Mouse (Mus musculus): ENCODE data around the gene Smoc1. TPM values are rescaled to one million over a fixed set of nuclear protein-coding genes. Genes with fewer than 3 reads are reported as not detected.
A peak's percentile ranks its signal among the peaks of the same experiment; 100 is the strongest.

Smoc1 gene
- total and polyA plus RNA-seq, 3 experiments = 4.8 to 8.0 (median 6.2) TPM

DNA sequence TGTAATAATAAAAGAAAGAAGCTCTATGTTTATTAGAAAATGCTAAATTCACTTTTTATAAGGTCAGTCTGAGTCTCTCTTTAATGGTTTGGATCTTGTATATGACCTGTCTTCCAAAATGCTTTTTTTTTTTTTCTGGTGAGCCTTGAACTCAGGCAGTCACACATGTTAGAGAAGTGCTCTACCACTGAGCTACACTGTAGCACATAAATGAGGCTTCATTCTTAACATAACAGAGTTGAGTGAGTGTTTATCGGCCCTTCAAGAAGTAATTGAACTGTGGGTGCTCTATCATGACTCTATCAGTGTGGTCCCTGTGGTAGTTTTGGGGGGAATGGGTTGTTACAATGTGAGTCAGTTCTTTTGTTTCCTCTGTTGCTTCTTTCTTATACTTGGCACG is 167.4 kb downstream of the Smoc1 start:
- Histone ChIP-seq H3K36me3 (ENCODE audit: control insufficient read depth, insufficient read depth, low read length) (no peaks in the 10 kb centered on the region), H3K4me1 (ENCODE audit: control insufficient read depth, insufficient read depth, low read length) (no peaks in the 10 kb centered on the region), H3K4me3 (no peak overlapping the region), H3K27ac (no peak overlapping the region), H3K27me3 (ENCODE audit: control insufficient read depth, insufficient read depth, low read length) (no peaks in the 10 kb centered on the region), H3K79me2 (replicated peaks; ENCODE audit: control insufficient read depth, insufficient read depth, low read length) (no peaks in the 10 kb centered on the region), H3K9ac (ENCODE audit: low read depth, low read length) (no peak overlapping the region)
- WGBS = 66% methylated on average over 2 of the region's 2 CpGs
- intact Hi-C loops (cut with DNase I) = no loop called here
- DNase-seq = no peak
- TF ChIP-seq CTCF (IDR thresholded peaks at IDR 0.05) (no peak), POLR2A (IDR thresholded peaks at IDR 0.05; ENCODE audit: insufficient read depth, low read depth, low read length) (no peak), EP300 (IDR thresholded peaks at IDR 0.05; ENCODE audit: insufficient read depth, low read depth, low read length) (no peak)

DNA sequence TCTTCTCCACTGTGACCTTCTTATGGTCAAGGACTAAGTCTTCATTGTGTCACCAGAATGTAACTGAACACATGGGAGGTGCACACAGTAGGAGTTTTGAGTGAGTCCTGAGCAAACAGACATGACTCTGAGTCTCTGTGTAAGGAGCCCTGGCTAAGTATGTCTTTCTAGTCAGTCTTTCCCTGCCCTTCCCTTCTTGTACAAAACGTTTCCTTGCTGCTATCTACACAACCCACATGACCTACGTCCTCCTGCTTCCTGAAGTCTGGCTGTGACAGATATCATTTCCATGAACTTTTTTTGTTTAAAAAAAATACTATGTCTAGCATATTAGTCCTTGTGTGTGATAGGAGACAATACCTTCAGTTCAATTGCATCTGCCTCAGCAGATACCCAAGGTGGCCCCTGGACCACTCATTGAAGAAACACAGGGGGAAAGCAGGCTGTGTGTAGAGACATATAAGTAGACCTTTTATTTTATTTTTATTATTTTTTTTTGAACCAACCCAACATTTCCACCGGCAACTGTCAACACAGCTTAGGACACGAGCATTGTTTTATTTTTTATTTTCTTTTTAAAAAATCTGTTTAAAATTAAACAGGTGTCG is 171.0 kb downstream of the Smoc1 start:
- DNase-seq = no peak
- WGBS = 39% methylated on average over 5 of the region's 5 CpGs

DNA sequence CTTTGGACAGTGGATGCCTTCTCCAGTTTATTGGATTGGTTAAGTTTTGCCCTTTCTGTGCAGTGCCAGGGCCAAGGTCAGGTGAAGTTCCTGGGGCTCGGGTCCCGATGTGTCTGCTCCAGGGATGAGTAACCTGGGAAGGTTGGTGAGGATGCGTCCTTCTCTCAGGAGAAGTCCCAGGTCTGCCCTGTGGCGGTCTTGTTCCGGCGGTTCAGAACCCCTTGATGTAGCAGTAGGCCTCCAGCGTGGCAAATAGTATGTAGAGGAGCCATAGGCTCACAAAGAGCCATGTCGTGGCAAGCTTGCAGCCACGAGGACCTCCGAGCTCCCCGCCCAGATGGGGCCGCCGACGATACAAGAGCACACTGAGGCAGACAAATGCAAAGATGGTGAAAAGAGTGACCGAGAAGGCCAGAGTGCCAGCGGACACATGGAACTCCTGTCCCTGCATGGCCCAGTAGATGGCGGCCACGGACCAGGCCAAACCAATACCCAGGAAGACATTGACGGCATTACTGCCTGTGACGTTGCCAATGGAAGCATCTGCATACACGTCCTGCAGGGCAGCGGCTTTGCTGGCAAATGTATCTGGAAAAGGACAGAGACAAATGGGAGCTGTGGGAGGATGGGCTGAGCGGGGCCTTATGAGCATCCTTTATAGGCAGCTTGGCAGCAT is 172.8 kb downstream of the Smoc1 start:
- Histone ChIP-seq H3K36me3 (ENCODE audit: control insufficient read depth, insufficient read depth, low read length) (no peaks in the 10 kb centered on the region), H3K79me2 (replicated peaks; ENCODE audit: control insufficient read depth, insufficient read depth, low read length) (no peaks in the 10 kb centered on the region), H3K4me1 (ENCODE audit: control insufficient read depth, insufficient read depth, low read length) (no peaks in the 10 kb centered on the region), H3K27ac (no peak overlapping the region), H3K9ac (ENCODE audit: low read depth, low read length) (no peak overlapping the region), H3K27me3 (ENCODE audit: control insufficient read depth, insufficient read depth, low read length) (no peaks in the 10 kb centered on the region), H3K4me3 (no peak overlapping the region)
- intact Hi-C loops (cut with DNase I) = loop anchor here (1.0 kb wide), 1 partner anchor 203 kb away; no protein-coding TSS in a partner anchor
- peak; percentile 30 to 51 for DNase-seq
- TF ChIP-seq POLR2A (IDR thresholded peaks at IDR 0.05; ENCODE audit: insufficient read depth, low read depth, low read length) = no peak
- peak; percentile 77 for TF ChIP-seq CTCF (IDR thresholded peaks at IDR 0.05)
- TF ChIP-seq EP300 (IDR thresholded peaks at IDR 0.05; ENCODE audit: insufficient read depth, low read depth, low read length) = 0 out of 2 replicates have a peak, but pooled peaks have one; percentile 21
- 37% methylated on average over 23 of the region's 23 CpGs for WGBS

More for the DNA sequence above, 171.0 kb downstream of the Smoc1 start:
- H3K9ac ChIP-seq (ENCODE audit: low read depth, low read length) = no peak overlapping the region
- no peak overlapping the region for H3K4me3 ChIP-seq
- H3K36me3 ChIP-seq (ENCODE audit: control insufficient read depth, insufficient read depth, low read length) = no peaks in the 10 kb centered on the region
- no peaks in the 10 kb centered on the region for H3K79me2 ChIP-seq (replicated peaks; ENCODE audit: control insufficient read depth, insufficient read depth, low read length)
- H3K27me3 ChIP-seq (ENCODE audit: control insufficient read depth, insufficient read depth, low read length) = no peaks in the 10 kb centered on the region
- no peaks in the 10 kb centered on the region for H3K4me1 ChIP-seq (ENCODE audit: control insufficient read depth, insufficient read depth, low read length)
- no peak for TF ChIP-seq CTCF (IDR thresholded peaks at IDR 0.05)
- no peak for TF ChIP-seq POLR2A (IDR thresholded peaks at IDR 0.05; ENCODE audit: insufficient read depth, low read depth, low read length)
- TF ChIP-seq EP300 (IDR thresholded peaks at IDR 0.05; ENCODE audit: insufficient read depth, low read depth, low read length) = no peak
- no peak overlapping the region for H3K27ac ChIP-seq
- intact Hi-C loops (cut with DNase I) = no loop called here

DNA sequence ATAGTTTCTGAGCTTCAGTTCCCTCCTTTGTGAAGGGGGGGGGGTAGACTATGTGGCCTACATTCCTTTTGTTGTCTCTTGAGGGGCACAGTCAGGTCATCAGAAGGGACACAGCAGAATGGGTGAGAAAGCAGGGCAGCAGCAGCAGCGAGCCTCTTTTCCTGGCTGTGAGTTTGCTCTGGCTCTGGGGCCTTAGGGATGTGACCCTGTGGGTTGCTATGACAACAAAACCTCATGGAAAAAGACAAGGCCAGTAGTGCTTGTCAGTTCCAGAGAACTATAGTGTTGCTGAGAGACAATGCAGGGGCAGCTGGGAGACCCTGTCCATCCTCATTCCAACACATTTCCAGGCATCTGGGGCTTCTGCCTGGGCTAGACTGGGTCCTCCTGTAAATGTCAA is 176.6 kb downstream of the Smoc1 start:
- no peak for TF ChIP-seq CTCF (IDR thresholded peaks at IDR 0.05)
- TF ChIP-seq EP300 (IDR thresholded peaks at IDR 0.05; ENCODE audit: insufficient read depth, low read depth, low read length) = no peak
- TF ChIP-seq POLR2A (IDR thresholded peaks at IDR 0.05; ENCODE audit: insufficient read depth, low read depth, low read length) = no peak
- intact Hi-C loops (cut with DNase I) = no loop called here
- H3K27me3 ChIP-seq (ENCODE audit: control insufficient read depth, insufficient read depth, low read length) = no peaks in the 10 kb centered on the region
- no peaks in the 10 kb centered on the region for H3K79me2 ChIP-seq (replicated peaks; ENCODE audit: control insufficient read depth, insufficient read depth, low read length)
- no peaks in the 10 kb centered on the region for H3K36me3 ChIP-seq (ENCODE audit: control insufficient read depth, insufficient read depth, low read length)
- no peaks in the 10 kb centered on the region for H3K4me1 ChIP-seq (ENCODE audit: control insufficient read depth, insufficient read depth, low read length)
- H3K4me3 ChIP-seq = no peak overlapping the region
- no peak overlapping the region for H3K9ac ChIP-seq (ENCODE audit: low read depth, low read length)
- DNase-seq = no peak
- no peak overlapping the region for H3K27ac ChIP-seq
- WGBS = 28% methylated on average over 1 of the region's 1 CpGs

DNA sequence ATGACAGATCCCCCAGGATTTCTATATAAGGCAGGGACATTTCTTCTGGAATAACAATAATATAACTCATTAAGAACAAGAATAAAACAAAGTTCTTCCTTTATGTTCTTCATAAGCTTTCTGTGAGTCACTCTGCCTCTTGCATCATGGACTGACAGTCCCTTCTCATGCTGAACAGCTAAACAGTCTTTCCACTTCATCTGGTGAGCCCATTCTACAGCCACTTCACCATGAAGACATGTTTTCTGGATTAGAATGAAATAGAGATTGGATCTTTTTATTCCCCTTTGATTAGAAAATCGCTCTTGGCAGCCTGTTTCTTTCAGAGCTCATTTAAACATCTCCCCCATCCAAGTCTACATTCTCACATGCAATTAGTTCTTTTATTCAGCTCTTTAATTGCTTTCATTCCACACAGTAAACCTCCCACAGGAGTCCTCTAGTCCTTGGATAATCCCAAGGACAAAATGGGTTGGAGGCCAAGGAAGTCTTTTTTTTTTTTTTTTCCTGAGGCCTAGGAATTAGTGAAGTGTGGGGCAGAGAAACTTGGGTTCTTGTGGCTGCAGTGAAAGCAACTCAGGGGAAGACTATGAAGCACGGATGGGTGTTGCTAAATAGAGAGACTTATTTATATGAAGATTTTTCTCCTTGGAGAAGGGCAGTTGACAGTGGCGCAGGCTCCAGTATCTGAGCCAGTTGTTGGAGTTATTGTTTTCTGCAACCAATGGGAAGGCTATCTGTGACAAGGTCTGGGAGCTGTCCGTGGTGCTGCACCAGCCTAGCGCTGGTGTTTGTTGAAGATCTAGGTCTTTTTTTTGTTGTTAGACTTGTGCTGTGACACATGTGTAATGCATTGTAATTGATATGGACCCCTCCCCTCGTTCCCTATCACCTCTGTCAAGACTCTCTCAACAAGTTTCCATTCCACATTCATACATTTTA is 179.3 kb downstream of the Smoc1 start:
- Histone ChIP-seq H3K27me3 (ENCODE audit: control insufficient read depth, insufficient read depth, low read length) (no peaks in the 10 kb centered on the region), H3K9ac (ENCODE audit: low read depth, low read length) (no peak overlapping the region), H3K4me3 (no peak overlapping the region), H3K79me2 (replicated peaks; ENCODE audit: control insufficient read depth, insufficient read depth, low read length) (no peaks in the 10 kb centered on the region), H3K36me3 (ENCODE audit: control insufficient read depth, insufficient read depth, low read length) (no peaks in the 10 kb centered on the region), H3K27ac (no peak overlapping the region), H3K4me1 (ENCODE audit: control insufficient read depth, insufficient read depth, low read length) (no peaks in the 10 kb centered on the region)
- peak; percentile 6 to 37 for DNase-seq
- WGBS = 21% methylated on average over 6 of the region's 6 CpGs
- TF ChIP-seq EP300 (IDR thresholded peaks at IDR 0.05; ENCODE audit: insufficient read depth, low read depth, low read length) = no peak
- no peak for TF ChIP-seq POLR2A (IDR thresholded peaks at IDR 0.05; ENCODE audit: insufficient read depth, low read depth, low read length)
- no peak for TF ChIP-seq CTCF (IDR thresholded peaks at IDR 0.05)
- intact Hi-C loops (cut with DNase I) = no loop called here
